Mouse (Mus musculus): Measurements from ENCODE around the gene Wdr83.

Wdr83 gene

GRCm38 (mm10) chr8:85076993-85077392 lies 4.1 kb downstream of the Wdr83 start:
- DNase-seq (ENCODE audit: low spot score), result peak; percentile 67

- DNase-seq (ENCODE audit: low spot score), result no peak
Observed at GRCm38 (mm10) chr8:85076001-85076400, 5.1 kb downstream of the Wdr83 start.

GRCm38 (mm10) chr8:85074617-85075016 lies 6.5 kb downstream of the Wdr83 start:
- DNase-seq (ENCODE audit: low spot score), result no peak

- no peak for DNase-seq (ENCODE audit: low spot score)
Observed at GRCm38 (mm10) chr8:85074167-85074566, 6.9 kb downstream of the Wdr83 start.

- no peak for DNase-seq (ENCODE audit: low spot score)
Observed at GRCm38 (mm10) chr8:85073041-85073612, 8.0 kb downstream of the Wdr83 start.

- DNase-seq (ENCODE audit: low spot score), result no peak
Observed at GRCm38 (mm10) chr8:85072364-85072929, 8.7 kb downstream of the Wdr83 start.

GRCm38 (mm10) chr8:85071514-85072281 lies 9.4 kb downstream of the Wdr83 start, which contains the start of gene Dhps:
Gene Dhps, plus strand, starts transcription at chr8:85071757.
- peak; percentile 83 for DNase-seq (ENCODE audit: low spot score)

GRCm38 (mm10) chr8:85071041-85071440 lies 10.1 kb downstream of the Wdr83 start:
- DNase-seq (ENCODE audit: low spot score), result no peak

GRCm38 (mm10) chr8:85067982-85068381 lies 13.1 kb downstream of the Wdr83 start, which contains the start of gene Gm5741:
Gene Gm5741, minus strand, starts transcription at chr8:85067982.
- no peak for DNase-seq (ENCODE audit: low spot score)

- DNase-seq (ENCODE audit: low spot score), result peak; percentile 51
Observed at GRCm38 (mm10) chr8:85067155-85067554, 14.0 kb downstream of the Wdr83 start.

GRCm38 (mm10) chr8:85065213-85065612 lies 15.9 kb downstream of the Wdr83 start:
- no peak for DNase-seq (ENCODE audit: low spot score)

- DNase-seq (ENCODE audit: low spot score), result no peak
Observed at GRCm38 (mm10) chr8:85062603-85063002, 18.5 kb downstream of the Wdr83 start.

- peak; percentile 85 for DNase-seq (ENCODE audit: low spot score)
Observed at GRCm38 (mm10) chr8:85059879-85060616, 21.1 kb downstream of the Wdr83 start, which contains the start of gene Fbxw9. Gene Fbxw9, plus strand, starts transcription at chr8:85060055.

GRCm38 (mm10) chr8:85057367-85057766 lies 23.7 kb downstream of the Wdr83 start:
- DNase-seq (ENCODE audit: low spot score), result no peak

- no peak for DNase-seq (ENCODE audit: low spot score)
Observed at GRCm38 (mm10) chr8:85043619-85044018, 37.5 kb downstream of the Wdr83 start.

GRCm38 (mm10) chr8:85037681-85038531 lies 43.2 kb downstream of the Wdr83 start:
- peak; percentile 56 for DNase-seq (ENCODE audit: low spot score)

- DNase-seq (ENCODE audit: low spot score), result no peak
Observed at GRCm38 (mm10) chr8:85037366-85037680, 43.8 kb downstream of the Wdr83 start.

GRCm38 (mm10) chr8:85036718-85037365 lies 44.3 kb downstream of the Wdr83 start, which contains the start of gene Tnpo2:
Gene Tnpo2, plus strand, starts transcription at chr8:85036915.
- peak; percentile 85 for DNase-seq (ENCODE audit: low spot score)

GRCm38 (mm10) chr8:85036381-85036717 lies 44.8 kb downstream of the Wdr83 start:
- DNase-seq (ENCODE audit: low spot score), result no peak

- no peak for DNase-seq (ENCODE audit: low spot score)
Observed at GRCm38 (mm10) chr8:85035728-85036310, 45.3 kb downstream of the Wdr83 start.
